Mouse (Mus musculus) myocyte (in vitro differentiated cells): ENCODE measurements around the gene Adgre5.

Experiments used
- CEBPB ChIP-seq: IDR thresholded peaks from 2 replicates; pipeline ENCODE4 v1.6.1; 2011; ENCODE audit warnings: mild to moderate bottlenecking, moderate library complexity; ENCODE audit not compliant: poor library complexity, insufficient read depth, severe bottlenecking
- E2F4 ChIP-seq: IDR thresholded peaks from one replicate; pipeline ENCODE4 v1.6.1; 2011; ENCODE audit warnings: mild to moderate bottlenecking, control low read depth, moderate library complexity; ENCODE audit not compliant: insufficient read depth
- MAX ChIP-seq: IDR thresholded peaks from one replicate; pipeline ENCODE4 v1.6.1; 2011; ENCODE audit warnings: low read depth, mild to moderate bottlenecking, control low read depth
- MYOD1 ChIP-seq, 3 experiments: IDR thresholded peaks; one replicate each; pipeline ENCODE4 v1.6.1; 2011; ENCODE audit warnings: control low read depth in 2 of 3, low read depth in 2 of 3, mild to moderate bottlenecking in 2 of 3, moderate library complexity in 1 of 3; ENCODE audit not compliant: insufficient read length in 2 of 3, control insufficient read depth in 1 of 3
- POLR2A ChIP-seq: IDR thresholded peaks from one replicate; pipeline ENCODE4 v1.6.1; 2011; ENCODE audit warnings: low read depth, mild to moderate bottlenecking, control low read depth, moderate library complexity; ENCODE audit not compliant: insufficient read length
- POLR2AphosphoS2 ChIP-seq: IDR thresholded peaks from one replicate; pipeline ENCODE4 v1.6.1; 2011; ENCODE audit warnings: low read depth, control low read depth; ENCODE audit not compliant: insufficient read length
- TCF12 ChIP-seq: IDR thresholded peaks from one replicate; pipeline ENCODE4 v1.6.1; 2011; ENCODE audit warnings: mild to moderate bottlenecking, control low read depth; ENCODE audit not compliant: poor library complexity, insufficient read depth, severe bottlenecking
- TCF3 ChIP-seq: IDR thresholded peaks from one replicate; pipeline ENCODE4 v1.6.1; 2011; ENCODE audit warnings: low read depth, control low read depth; ENCODE audit not compliant: insufficient read length
- USF1 ChIP-seq: IDR thresholded peaks from one replicate; pipeline ENCODE4 v1.6.1; 2011; ENCODE audit warnings: low read depth, mild to moderate bottlenecking, control low read depth, moderate library complexity

GRCm38 (mm10) chr8:83681099-83681498 is 60.0 kb downstream of the Adgre5 start:
- TF ChIP-seq POLR2A (no peak), E2F4 (no peak), POLR2AphosphoS2 (no peak), TCF12 (no peak), TCF3 (no peak), USF1 (no peak), MAX (no peak), CEBPB (no peak), MYOD1 (IDR thresholded peaks at IDR 0.05; ENCODE audit: control insufficient read depth in 1 of 3, insufficient read length in 2 of 3, low read depth in 2 of 3) (no peak)
